Mouse (Mus musculus): ENCODE measurements at regions not wholly inside any gene's neighbourhood (a gene's known extent, or its start where the extent isn't known, plus 50 kb on each side); places are given as distances from the start of the nearest gene placed in this dataset.

- TF ChIP-seq JUN (IDR thresholded peaks at IDR 0.05; ENCODE audit: insufficient read depth, low read depth, low read length): no peak
- no peak for TF ChIP-seq ZKSCAN1 (IDR thresholded peaks at IDR 0.05; ENCODE audit: borderline replicate concordance, low read depth, low read length)
- TF ChIP-seq TBP (conservative IDR thresholded peaks at IDR 0.05; ENCODE audit: low read depth, low read length): no peak
- no peak for TF ChIP-seq ZC3H11A (IDR thresholded peaks at IDR 0.05; ENCODE audit: low read depth, low read length)
- TF ChIP-seq MAFK (IDR thresholded peaks at IDR 0.05; ENCODE audit: insufficient replicate concordance, low read length): no peak
- TF ChIP-seq USF2 (conservative IDR thresholded peaks at IDR 0.05; ENCODE audit: low read depth, low read length): peak; percentile 52
- TF ChIP-seq MXI1 (IDR thresholded peaks at IDR 0.05; ENCODE audit: low read depth, low read length): no peak
- no peak overlapping the region for H3K9ac ChIP-seq (ENCODE audit: insufficient read depth, low read depth)
- no peak overlapping the region for H3K4me3 ChIP-seq (replicated peaks in 1 of 3; ENCODE audit: low read depth in 2 of 3, low read length in 2 of 3, poor library complexity in 1 of 3)
- H3K27me3 ChIP-seq (replicated peaks): no peaks in the 10 kb centered on the region
- in situ Hi-C loops (cut with MboI; ENCODE audit: low pct_ligation_motif_present, low pct_unique_long_range_greater_than_20kb, low sequenced_read_pairs) (no loop called here), dilution Hi-C loops (cut with MboI; ENCODE audit: extremely low pct_ligation_motif_present, extremely low pct_unique_long_range_greater_than_20kb, low sequenced_read_pairs) (no loop called here)
- peaks cover 7 to 12% of the 10 kb centered on the region in 2 experiments for H3K4me1 ChIP-seq (ENCODE audit: control insufficient read depth in 1 of 2, insufficient read depth in 2 of 2)
- no peak overlapping the region for H3K4me2 ChIP-seq (ENCODE audit: insufficient read depth, low read depth, poor library complexity, severe bottlenecking)
- H3K79me2 ChIP-seq (replicated peaks; ENCODE audit: control insufficient read depth, extremely low read depth, insufficient read depth, poor library complexity, severe bottlenecking): no peaks in the 10 kb centered on the region
- no peak overlapping the region for H3K27ac ChIP-seq (ENCODE audit: insufficient read depth, low read depth)
- no peaks in the 10 kb centered on the region for H3K36me3 ChIP-seq (replicated peaks in 1 of 2; ENCODE audit: control insufficient read depth in 1 of 2, insufficient read depth in 1 of 2, low read length in 1 of 2)
- peaks cover 3% of the 10 kb centered on the region for H3K9me3 ChIP-seq (replicated peaks; ENCODE audit: low read length)
- no peak for DNase-seq (ENCODE audit: extremely low read depth)
Observed at GRCm38 (mm10) chr6:53126776-53127175, 58.3 kb upstream of the Jazf1 start.

DNA sequence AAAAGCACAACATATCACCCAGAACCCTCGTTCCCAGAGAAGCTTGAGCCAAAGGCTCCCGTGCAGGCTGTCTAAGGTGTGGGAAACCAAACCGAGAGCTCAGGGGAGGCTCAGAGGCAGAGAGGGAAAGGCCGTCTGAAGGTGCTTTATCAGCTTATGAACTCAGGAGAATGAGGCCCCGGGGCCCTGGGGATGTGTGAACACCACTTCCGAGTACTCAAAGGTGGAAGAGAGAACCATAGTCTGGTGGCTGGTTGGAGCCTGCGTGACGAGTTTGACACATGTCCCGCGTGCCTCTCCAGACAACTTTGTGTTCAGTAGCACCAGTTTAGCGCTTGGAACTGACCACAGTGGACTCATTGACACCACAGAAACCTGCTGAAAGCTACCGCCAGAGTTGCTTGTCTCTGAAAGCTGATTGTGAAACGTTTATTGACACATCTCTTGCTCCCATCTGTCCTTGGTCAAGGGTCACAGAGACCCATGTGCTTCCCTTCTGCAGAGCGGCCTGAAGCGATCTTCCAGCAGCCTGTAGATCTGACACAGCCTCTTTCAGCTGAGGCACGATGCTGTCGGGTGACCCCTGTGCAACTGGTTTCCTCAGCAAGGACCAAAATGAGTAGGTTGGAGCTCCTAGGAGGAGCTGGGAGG is 56.5 kb upstream of the Jazf1 start:
- DNase-seq (ENCODE audit: extremely low read depth): no peak
- dilution Hi-C loops (cut with MboI; ENCODE audit: extremely low pct_ligation_motif_present, extremely low pct_unique_long_range_greater_than_20kb, low sequenced_read_pairs) (no loop called here), in situ Hi-C loops (cut with MboI; ENCODE audit: low pct_ligation_motif_present, low pct_unique_long_range_greater_than_20kb, low sequenced_read_pairs) (no loop called here)
- Histone ChIP-seq H3K4me3 (replicated peaks in 1 of 3; ENCODE audit: low read depth in 2 of 3, low read length in 2 of 3, poor library complexity in 1 of 3) (no peak overlapping the region), H3K36me3 (replicated peaks in 1 of 2; ENCODE audit: control insufficient read depth in 1 of 2, insufficient read depth in 1 of 2, low read length in 1 of 2) (no peaks in the 10 kb centered on the region), H3K4me1 (ENCODE audit: control insufficient read depth in 1 of 2, insufficient read depth in 2 of 2) (0 out of 4 replicates have a peak, but pooled peaks cover 0 to 2% of the 10 kb centered on the region in 2 experiments), H3K27me3 (replicated peaks) (no peaks in the 10 kb centered on the region), H3K4me2 (ENCODE audit: insufficient read depth, low read depth, poor library complexity, severe bottlenecking) (no peak overlapping the region), H3K79me2 (replicated peaks; ENCODE audit: control insufficient read depth, extremely low read depth, insufficient read depth, poor library complexity, severe bottlenecking) (no peaks in the 10 kb centered on the region), H3K9ac (ENCODE audit: insufficient read depth, low read depth) (no peak overlapping the region), H3K27ac (ENCODE audit: insufficient read depth, low read depth) (no peak overlapping the region), H3K9me3 (replicated peaks; ENCODE audit: low read length) (peaks cover 3% of the 10 kb centered on the region)
- TF ChIP-seq MAFK (IDR thresholded peaks at IDR 0.05; ENCODE audit: insufficient replicate concordance, low read length) (no peak), POLR2AphosphoS2 (IDR thresholded peaks at IDR 0.05; ENCODE audit: low read depth, low read length) (no peak), MEF2A (IDR thresholded peaks at IDR 0.05; ENCODE audit: borderline replicate concordance, low read depth, low read length) (no peak), ZKSCAN1 (IDR thresholded peaks at IDR 0.05; ENCODE audit: borderline replicate concordance, low read depth, low read length) (no peak), MYC (IDR thresholded peaks at IDR 0.05; ENCODE audit: low read depth, low read length) (no peak), JUN (IDR thresholded peaks at IDR 0.05; ENCODE audit: insufficient read depth, low read depth, low read length) (no peak), HCFC1 (IDR thresholded peaks at IDR 0.05; ENCODE audit: low read depth, low read length) (no peak), ZC3H11A (IDR thresholded peaks at IDR 0.05; ENCODE audit: low read depth, low read length) (no peak), MXI1 (IDR thresholded peaks at IDR 0.05; ENCODE audit: low read depth, low read length) (no peak), USF2 (conservative IDR thresholded peaks at IDR 0.05; ENCODE audit: low read depth, low read length) (no peak), RCOR1 (conservative IDR thresholded peaks at IDR 0.05; ENCODE audit: low read depth, low read length) (no peak), MAZ (IDR thresholded peaks at IDR 0.05; ENCODE audit: low read depth, low read length) (no peak), CHD1 (IDR thresholded peaks at IDR 0.05; ENCODE audit: low read depth, low read length) (no peak), PAX5 (IDR thresholded peaks at IDR 0.05; ENCODE audit: low read length) (no peak)

All from CH12.LX (cell line).